Mouse (Mus musculus) retina, adult 2 months (tissue): Measurements from ENCODE around the gene Gm42372.

Source experiments
- DNase-seq: peaks from one replicate; pipeline ENCODE4 v3.0.0-alpha.2; 2012; ENCODE audit warnings: low read depth, low spot score

Gene Gm42372

DNA sequence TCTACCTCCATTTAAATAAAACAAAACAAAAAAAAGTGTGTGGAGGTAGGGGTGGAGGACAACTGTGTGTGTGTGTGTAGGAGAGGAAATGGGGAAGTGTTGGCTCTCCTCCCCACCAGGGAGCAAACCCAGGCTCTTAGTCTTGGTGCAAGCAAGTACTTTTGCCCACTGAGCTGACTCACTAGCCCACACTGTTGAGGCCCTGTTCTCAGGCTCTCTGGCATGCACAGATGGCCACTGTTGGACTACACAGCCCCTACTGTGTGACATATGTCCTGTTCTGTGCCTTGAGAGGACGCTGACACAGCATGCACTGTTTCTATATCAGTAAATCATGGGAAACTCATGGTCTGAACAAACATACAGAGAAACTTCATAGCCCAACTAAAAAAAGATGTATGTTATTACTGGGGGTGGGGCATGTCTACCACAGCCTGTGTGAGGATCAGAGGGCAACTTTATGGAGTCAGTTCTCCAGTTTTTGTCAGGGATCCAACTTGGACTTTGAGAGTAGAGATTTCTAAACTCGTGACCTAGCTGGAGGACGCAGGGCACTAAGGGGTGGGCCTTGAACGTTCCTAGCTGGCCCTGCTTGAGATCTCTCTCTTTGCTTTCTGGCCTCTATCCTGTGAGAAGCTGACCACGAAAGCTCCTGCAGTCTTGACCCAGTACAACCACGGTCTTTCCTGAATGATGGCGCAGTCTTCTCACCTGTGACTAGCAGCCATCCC, 20.5 kb downstream of the Gm42372 start:
- no peak for DNase-seq

DNA sequence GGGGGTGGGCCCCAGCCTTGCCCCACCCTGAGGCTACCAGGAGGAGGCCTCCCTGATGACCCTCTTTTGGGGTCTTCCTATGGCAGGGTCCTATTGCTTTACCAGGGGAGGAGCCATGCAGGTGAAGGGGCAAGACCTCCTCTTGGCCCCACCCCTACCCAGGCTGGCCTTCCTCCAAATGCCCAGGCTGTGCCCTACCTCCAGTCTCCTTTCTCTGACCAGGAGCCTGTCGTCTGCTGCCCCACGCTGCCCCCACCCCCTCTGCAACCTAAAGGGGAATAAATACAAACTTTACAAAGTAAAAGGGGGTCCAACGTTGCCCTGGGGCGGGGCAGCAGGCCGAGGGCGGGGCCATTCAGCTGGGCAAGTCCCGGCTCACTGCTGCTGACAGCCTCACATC, 21.8 kb downstream of the Gm42372 start:
- no peak for DNase-seq

DNA sequence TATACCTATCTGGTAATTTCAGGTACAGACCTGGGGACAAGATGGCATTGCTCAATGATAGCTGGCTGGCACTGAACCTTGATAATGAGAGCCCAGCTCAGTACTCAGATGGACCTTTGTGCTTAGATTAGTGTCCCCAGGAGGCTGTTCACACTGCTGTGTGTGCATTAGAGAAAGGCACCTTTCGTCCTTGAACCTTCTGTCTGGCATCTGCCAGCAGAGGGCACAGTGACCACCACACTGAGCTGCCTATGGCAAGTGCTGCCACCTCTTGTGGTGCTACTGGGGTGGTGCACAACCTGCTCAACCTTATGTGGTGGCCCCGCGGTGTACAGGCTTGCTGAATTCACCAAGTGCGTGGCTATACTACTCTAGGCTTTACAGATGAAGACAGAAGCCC, 24.4 kb downstream of the Gm42372 start:
- DNase-seq = no peak

DNA sequence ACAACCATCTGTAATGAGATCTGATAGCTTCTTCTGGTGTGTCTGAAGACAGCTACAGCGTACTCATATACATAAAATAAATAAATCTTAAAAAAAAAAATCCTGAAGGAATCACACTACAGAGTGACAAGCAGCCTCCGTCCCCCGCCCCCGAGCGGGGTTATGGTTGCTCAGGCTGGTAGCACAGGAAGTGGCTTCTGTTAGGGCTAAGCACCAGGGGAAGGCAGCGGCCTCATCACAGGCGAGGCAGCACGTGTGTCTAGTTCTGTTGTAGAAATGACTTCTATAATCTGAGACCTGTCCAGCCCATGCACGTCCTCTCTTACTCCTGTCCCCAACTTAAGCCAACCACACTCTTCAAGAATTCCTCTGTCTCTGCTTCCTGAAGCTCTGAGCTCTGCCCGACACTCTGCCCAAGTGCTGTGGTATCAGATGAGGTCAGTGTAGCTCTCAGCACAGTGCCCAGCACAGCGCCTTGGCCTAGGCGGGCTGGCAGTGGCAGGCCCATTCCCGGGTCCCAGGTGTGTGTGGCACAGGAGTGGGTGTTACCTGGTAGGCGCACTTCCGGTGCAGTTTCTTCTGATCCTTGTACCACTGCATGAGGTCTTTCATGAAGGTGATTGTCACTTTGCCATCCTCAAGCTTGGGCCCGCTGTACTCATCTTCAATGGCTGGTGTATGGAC, 26.6 kb downstream of the Gm42372 start:
- no peak for DNase-seq

DNA sequence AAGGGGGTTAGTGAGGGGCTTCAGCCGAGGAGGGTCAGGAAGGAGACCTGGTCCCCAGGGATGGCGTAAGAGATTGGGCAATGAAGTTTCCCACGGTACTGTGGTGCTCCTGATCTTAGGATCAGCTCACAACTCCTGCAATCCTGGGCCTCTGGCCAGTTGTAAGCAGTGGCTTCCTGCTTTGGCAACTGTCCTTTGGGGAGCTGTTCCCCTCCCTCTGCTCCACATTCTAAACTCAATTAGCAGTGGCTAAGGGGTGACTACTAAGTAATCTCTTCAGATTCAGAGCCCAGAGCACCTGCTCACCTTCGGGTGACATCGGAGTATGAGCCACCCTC, 27.1 kb downstream of the Gm42372 start:
- no peak for DNase-seq

DNA sequence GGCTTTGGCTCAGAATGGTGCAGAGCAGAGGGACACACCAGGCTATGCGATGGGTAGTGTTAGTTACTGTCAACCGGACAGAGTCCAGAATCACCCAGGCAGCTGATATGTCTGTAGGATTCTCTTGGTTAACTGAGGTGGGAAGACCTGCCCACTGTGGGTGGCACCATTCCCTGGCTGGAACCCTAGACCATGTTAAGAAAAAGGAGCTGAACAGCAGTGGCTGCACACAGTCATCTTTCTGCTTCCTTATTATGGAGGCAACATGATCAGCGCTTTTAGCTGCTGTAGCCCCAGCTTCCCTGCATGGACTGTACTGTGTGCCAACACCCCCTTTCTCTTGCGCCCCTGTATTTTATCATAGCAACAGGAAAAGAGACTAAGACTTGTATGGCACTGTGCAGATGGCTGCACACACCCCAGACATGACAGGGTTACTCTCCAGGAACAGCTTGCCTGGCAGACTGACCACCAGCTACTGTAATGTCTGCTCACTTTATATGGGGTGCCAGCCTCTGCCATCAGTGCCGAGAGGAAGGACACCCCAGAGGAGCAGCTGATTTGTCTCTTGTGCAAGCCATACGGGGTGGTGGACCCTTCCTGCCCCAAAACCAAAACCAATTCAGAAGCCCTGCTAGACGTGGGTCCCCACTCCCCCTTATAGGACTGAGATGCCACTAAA, 29.2 kb downstream of the Gm42372 start:
- DNase-seq = no peak

DNA sequence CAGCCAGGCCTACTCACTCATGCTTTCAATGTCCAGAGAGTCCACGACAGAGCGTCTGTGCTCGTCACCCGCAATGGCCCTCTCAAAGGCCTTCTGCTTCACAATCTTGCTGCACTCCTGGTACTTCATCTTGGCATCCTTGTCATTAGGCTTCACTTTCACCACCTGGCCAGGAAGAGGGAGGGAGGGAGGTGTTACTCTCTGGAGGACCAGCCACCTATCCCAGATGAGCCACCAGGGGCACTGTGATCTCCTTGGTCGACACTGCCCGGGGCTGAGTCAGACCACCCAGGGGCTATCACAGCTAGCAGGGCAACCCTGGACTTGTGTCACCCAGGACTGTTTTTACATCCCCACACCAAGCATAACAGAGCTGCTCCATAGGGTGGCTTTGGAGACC, 32.5 kb downstream of the Gm42372 start:
- no peak for DNase-seq

DNA sequence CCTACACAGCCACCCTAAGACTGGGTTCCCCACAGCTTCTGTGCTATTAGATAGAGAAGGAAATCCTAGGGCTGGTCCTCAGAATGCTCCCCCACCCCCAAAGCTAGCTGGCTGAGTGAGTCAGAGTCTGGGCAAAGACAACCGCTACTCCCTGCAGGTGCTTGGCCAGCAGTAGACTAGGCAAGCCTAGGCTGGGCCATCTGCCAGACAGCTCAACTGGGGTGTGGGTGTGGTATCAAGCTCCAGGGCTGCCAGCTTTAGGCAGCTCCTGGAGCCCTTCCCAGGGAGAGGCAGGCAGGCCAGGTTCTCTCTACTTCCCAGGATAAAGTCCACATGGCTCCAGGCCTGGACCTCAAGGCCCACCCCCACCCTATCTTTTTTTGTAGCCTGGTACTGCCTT, 34.1 kb downstream of the Gm42372 start:
- no peak for DNase-seq

DNA sequence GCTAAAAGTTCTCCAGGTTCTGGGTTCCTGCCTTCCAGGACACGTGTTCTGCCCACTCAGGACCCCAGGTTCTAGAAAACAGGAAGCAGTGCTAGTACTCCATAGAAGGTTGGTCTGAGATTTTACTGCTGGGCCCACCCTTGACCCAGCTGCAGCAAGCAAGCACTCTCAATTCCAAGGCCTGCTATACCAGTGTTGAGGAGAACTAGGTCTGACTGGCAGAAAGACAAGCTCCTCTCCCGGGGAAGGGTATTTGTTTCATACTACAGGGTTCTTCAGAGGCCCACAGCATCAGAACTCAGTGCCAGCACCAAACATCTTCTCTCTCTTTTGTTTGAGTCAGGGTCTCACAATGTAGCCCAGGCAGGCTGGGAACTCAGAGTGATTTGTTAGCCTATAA, 35.0 kb downstream of the Gm42372 start:
- DNase-seq = no peak

DNA sequence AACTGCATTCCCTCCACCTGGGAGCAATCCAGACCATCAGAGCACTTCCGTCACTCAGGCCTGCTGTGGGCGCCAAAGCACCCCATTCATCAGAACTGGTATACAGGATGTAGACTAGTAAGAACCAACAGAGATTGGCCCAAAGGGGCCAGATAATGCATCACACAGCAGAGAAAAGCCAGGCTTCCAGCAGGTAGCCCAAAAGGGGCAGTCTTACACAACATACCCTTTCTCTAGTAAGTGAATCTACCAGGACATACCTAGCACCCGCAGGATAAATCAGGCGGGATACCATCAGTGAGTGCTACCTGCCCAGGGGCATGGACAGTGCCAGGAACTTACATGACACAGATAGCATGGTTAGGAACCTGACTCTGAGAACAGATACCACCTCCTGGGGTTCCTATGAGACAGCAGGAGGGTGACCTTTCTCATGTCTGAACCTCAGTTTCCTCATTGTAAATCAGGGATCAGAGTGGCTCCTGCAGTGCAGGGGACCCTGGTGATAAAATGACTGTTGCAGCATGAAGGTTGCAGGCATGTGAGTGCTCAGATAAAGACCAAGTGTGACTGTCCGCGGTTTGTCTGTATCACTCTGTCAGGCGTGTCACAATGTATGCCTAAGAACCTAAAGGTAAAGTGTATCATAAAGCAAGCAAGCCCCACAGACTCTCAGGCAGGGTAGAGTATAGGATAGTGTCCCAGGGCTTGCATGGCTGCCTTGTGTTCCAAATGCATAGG, 36.7 kb downstream of the Gm42372 start:
- DNase-seq = no peak

DNA sequence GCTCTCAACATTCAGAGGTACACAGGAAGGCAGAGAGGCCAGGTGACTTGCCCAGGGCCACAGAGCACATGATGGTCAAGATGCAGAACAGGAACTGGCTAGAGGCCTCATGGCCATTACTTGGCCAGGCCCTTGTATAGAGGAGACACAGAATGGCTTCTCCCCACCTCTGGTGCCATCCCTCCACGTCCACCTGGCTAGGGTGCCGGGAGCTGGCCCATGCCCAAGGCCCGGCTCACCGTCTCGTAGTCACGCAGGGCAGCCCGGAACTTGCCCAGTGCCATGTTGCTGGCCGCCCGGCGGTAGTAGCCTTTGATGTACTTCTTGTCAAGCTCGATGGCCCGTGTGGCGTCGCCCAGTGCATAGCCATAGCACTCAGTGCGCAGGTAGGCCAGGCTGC, 39.3 kb downstream of the Gm42372 start:
- DNase-seq = no peak

DNA sequence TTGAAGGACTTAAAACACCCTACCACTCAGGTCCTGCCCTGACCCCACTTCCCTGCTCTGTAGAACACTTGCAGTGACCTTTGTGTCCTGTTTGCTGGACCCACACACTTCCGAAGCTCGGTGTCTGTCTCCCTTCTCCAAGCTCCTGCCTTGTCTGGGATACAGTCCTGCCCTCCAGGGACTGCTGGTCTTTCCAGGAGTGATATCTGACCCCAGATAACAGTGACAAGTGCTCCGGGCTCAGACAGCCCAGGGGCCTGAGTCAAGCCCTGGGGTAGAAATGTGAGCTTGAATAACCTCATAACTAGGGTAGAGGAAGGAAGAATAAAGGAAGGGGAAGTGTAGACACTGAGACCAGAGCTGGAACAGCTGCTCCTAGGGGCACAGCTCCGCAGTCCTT, 40.8 kb downstream of the Gm42372 start:
- DNase-seq = no peak

DNA sequence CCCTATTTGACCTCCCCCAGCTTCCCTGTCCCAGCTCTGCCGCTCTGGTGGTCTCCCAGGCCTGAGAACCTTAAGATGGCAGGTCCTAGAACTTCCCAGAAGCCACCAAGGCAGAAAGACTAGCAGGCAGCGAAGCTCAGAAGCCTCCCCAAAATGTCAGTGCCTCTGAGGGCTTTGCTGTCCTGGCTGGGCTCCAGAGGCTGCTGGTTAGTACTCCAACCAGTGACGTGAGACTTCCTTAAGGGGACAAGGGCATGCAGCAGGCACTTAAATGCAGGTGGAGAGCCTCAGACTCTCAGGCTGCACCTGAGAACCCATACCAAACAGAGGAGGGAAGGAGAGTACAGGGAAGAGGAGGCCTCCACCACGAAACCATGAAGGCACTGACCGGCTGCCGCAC, 41.3 kb downstream of the Gm42372 start:
- DNase-seq = no peak

DNA sequence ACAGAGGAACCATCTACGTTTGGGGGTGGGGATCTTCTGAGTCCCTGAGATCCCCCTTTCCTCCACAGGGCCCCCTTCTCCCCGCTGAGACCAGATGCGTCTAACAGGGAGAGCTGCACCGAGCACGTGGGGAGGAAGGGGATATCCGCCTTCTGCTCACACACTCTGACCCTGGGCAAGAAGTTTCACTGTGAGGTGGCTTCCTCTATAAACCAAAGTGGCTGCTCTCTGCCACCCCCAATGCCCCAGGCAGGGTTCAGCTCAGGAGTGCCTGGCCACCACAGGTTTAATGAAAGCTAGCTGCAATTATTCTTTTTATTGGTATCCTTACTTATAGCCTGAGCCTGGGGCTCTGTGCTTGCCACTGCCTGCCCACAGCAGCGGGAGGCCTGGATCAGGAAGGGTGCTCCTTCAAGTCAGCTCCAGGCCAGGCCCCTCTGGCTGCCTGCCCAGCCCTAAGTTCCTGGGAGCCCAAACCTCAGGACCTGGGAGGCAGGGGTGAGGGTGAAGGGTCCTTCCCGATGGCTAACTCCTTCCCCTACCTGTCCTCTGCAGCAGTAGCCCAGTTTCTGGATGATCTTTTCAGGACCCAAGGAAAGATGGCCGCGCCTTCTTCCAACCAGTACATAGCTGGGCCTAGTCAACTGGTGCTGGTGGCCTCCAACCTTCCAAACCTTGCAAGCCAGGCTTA, 42.1 kb downstream of the Gm42372 start:
- no peak for DNase-seq

DNA sequence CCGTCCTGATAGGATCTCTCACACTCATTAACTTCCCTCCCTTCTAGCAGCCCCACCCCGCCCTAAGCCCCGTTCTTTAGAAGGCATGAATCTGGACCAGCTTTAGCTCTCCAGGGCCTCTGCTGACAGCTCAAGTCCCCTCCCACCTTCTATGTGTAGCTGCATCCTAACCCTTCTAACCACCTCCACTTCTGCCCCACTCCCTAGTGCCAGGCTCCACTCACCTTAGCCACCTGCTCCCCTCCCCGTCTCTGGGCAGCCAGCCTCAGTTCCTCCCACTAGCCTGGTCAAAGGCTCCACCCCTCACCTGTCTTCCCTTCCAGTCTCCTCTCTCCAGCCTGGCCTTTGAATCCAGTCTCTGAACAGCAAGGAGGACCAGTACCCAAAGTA, 42.6 kb downstream of the Gm42372 start:
- no peak for DNase-seq

DNA sequence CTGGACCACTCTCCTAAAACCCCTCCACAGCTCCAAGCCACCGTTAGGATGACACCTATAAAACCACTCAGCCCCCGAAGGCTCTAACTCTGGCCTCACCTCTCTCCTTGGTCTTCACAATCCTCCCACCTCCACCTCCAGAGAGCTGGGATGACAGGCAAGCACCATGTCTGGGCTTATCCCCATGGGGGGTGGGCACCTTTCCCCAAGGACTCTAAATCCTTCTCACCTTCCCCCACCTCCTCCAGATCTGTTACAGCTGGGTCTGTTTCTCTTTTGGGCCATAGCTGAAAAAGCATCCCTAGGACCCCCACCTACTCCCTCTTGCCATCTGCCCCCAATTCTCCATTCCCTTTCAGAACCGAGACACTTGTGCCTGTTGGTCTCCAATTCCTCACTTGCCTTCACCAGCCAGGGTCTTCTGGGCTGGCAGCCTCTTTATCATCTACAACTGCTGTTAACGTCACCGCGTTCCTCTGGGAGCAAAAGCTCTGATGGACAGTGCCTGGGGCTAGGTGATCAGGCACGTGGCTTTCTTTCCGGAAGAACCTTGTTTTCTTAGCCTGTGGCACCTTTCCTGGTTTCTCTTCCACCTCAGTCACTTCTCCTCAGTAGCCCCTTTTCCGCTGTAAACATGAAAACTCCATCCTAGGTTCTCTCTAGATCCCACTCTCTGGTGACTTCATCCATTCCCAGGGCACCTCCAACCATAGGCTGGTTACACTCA, 43.2 kb downstream of the Gm42372 start:
- DNase-seq = no peak

DNA sequence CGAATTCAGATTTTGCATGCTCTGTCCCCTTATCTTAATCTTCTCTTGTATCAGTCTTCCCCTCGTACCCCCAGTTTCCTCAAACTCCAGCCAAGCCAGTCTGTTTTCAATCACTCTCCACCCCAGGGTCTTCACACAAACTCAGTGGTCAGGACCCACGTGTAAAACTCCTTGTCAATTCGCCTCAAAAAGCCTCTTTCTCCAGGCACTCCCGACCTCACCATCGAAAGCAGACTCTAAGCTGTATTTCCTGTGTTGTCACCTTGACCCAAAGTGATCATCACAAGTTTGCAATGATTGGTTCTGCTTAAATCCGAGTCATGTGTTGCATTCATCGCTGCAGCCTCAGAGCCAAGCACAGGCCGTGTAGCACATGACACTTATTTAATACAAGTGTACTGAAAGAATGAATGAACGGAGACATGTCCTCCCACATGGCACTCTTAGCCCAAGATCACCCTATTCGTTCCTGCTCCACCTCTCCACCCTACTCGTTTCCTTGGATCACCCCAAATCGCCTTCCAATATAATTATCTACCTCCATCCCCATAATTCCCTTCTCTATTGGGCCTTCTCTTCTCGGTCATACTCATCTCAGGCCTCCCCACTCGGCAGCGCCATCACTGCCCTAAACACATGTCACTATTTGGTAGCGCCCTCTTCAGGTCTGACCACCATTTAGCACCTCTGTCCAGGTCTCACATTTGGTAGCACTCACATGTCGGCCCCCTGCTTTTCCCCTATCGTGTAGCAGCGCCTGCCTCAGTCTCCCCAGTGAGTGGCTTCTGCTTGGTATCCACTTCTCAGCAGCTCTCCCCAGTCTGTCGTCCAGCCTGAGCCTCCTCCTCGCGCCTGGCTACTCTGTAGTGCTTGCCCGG, 44.1 kb downstream of the Gm42372 start:
- no peak for DNase-seq

DNA sequence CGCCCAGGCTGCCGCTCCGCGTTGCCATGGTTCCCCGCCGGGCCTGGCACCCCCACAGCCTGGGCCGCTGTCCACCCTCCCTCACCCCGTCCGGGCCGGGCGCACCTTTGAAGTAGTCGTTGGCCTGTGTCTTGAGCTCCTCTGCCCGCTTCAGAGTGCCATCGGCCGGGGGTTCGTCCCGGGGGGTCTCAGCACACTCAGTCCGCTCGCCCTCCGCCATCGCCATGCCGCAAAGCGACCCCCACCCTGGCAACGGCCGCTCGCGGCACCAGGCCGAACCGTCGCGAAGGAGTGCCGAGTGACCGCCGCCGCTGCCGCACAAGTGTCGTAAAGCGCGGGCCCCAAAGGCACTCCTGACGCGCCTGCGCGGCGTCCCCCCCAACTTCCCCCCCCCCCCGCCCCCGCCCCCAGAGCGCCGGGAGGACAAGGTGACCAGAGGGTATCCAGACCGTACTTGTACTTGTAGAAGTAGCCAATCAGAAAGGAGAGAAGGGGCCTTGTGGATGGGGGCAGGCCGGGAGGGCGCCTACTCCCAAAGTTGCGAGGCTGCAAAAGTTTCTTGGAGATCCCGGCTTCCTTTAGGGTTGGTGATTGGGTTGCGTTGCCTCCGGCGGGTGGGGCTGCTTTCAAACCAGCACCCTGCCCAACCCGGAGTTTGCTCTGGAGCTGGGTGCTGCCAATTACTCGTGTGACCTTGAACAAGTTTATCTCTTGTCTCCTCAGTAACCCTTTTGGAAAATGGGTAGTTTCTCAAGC, 44.9 kb downstream of the Gm42372 start, which contains the start of gene Ppp5c:
Ppp5c (minus strand) TSS at position 337 of the 756 bp plus-strand sequence.
- peak; percentile 63 for DNase-seq

DNA sequence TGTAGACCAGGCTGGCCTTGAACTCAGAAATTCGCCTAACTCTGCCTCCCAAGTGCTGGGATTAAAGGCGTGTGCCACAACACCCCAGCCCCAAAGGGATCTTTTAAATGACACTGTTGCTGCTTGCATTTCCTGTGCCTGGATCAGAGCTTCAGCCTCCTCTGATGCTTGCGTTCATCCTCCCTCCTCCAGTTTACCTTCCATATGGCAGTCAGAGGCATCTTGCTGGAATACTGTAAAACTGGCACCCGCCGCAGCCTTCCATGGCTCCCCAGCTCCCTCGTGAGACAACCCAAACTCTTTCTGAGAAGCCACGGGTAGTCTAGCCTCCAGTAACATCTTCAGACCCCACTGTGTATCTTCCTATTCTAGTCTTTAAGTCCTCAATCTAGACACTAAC, 46.0 kb downstream of the Gm42372 start:
- DNase-seq = no peak
